Mouse (Mus musculus): ENCODE data around the gene Msi1.

Msi1 gene

GRCm38 (mm10) chr5:115429359-115430186, at the start of gene Msi1:
Gene Msi1, plus strand, starts transcription at chr5:115429599.
- no peak for DNase-seq (ENCODE audit: low read depth, low spot score)

GRCm38 (mm10) chr5:115391935-115392334, 37.5 kb upstream of the Msi1 start:
- DNase-seq (ENCODE audit: low read depth, low spot score): no peak

- DNase-seq (ENCODE audit: low read depth, low spot score): no peak
These were observed 36.4 kb upstream of the Msi1 start for GRCm38 (mm10) chr5:115392969-115393368.

GRCm38 (mm10) chr5:115394223-115394622, 35.2 kb upstream of the Msi1 start:
- no peak for DNase-seq (ENCODE audit: low read depth, low spot score)

GRCm38 (mm10) chr5:115394836-115395235, 34.6 kb upstream of the Msi1 start:
- DNase-seq (ENCODE audit: low read depth, low spot score): no peak

- DNase-seq (ENCODE audit: low read depth, low spot score): no peak
These were observed 32.7 kb upstream of the Msi1 start for GRCm38 (mm10) chr5:115396654-115397053.

- DNase-seq (ENCODE audit: low read depth, low spot score): no peak
These were observed 31.3 kb upstream of the Msi1 start for GRCm38 (mm10) chr5:115397839-115398780.

GRCm38 (mm10) chr5:115402063-115402462, 27.3 kb upstream of the Msi1 start:
- DNase-seq (ENCODE audit: low read depth, low spot score): no peak

GRCm38 (mm10) chr5:115403436-115404140, 25.8 kb upstream of the Msi1 start:
- no peak for DNase-seq (ENCODE audit: low read depth, low spot score)

GRCm38 (mm10) chr5:115404241-115404794, 25.1 kb upstream of the Msi1 start:
- DNase-seq (ENCODE audit: low read depth, low spot score): no peak

- DNase-seq (ENCODE audit: low read depth, low spot score): no peak
These were observed 24.2 kb upstream of the Msi1 start for GRCm38 (mm10) chr5:115405205-115405604.

- DNase-seq (ENCODE audit: low read depth, low spot score): no peak
These were observed 21.3 kb upstream of the Msi1 start for GRCm38 (mm10) chr5:115408110-115408509.

- no peak for DNase-seq (ENCODE audit: low read depth, low spot score)
These were observed 14.0 kb upstream of the Msi1 start for GRCm38 (mm10) chr5:115415111-115416085.

GRCm38 (mm10) chr5:115428831-115429358, 504 bp upstream of the Msi1 start:
- no peak for DNase-seq (ENCODE audit: low read depth, low spot score)

- DNase-seq (ENCODE audit: low read depth, low spot score): no peak
These were observed 975 bp downstream of the Msi1 start for GRCm38 (mm10) chr5:115430187-115430960.

GRCm38 (mm10) chr5:115431061-115431897, 1.9 kb downstream of the Msi1 start:
- DNase-seq (ENCODE audit: low read depth, low spot score): no peak

- DNase-seq (ENCODE audit: low read depth, low spot score): no peak
These were observed 2.5 kb downstream of the Msi1 start for GRCm38 (mm10) chr5:115431898-115432259.

GRCm38 (mm10) chr5:115432395-115432794, 3.0 kb downstream of the Msi1 start:
- DNase-seq (ENCODE audit: low read depth, low spot score): no peak
